Mouse (Mus musculus): ENCODE results near the gene Erp29.

GRCm38 (mm10) chr5:121420721-121421120 is 31.6 kb downstream of the Erp29 start:
- no peak for TF ChIP-seq EP300 (optimal IDR thresholded peaks at IDR 0.05)
- TF ChIP-seq CTCF (IDR thresholded peaks at IDR 0.05; ENCODE audit: low read depth) = no peak

Measured in stomach, postnatal 0 days (tissue).